Mouse (Mus musculus) ovary, adult 10 weeks (tissue): ENCODE measurements around the gene Hist1h2ao. TPM values are rescaled to one million over a fixed set of nuclear protein-coding genes. Genes with fewer than 3 reads are reported as not detected.

ENCODE experiments used
- polyA plus RNA-seq: library from polyadenylated mRNA; stranded (reverse); fragments of 350-450 nt; fragmentation: Illumina TruSeq; extraction: RNeasy Lipid Tissue Mini Kit (QIAGEN cat#74804); gene quantifications from one replicate; pipeline ENCODE4 v1.2.3, GENCODE M21; 2014

The Hist1h2ao gene
- not detected for polyA plus RNA-seq

GRCm38 (mm10) chr13:21810073-21810472 lies at the start of gene Hist1h2ao, which contains the start of gene Hist1h2bq:
Gene Hist1h2ao (plus strand): TSS chr13:21810465.
Gene Hist1h2bq (minus strand): TSS chr13:21810197.

GRCm38 (mm10) chr13:21779767-21780731 lies 30.2 kb upstream of the Hist1h2ao start, which contains the start of gene Hist1h1b:
Gene Hist1h1b (minus strand): TSS chr13:21780625.

GRCm38 (mm10) chr13:21783255-21783617 lies 27.0 kb upstream of the Hist1h2ao start, which contains the start of gene Hist1h3i:
Gene Hist1h3i (minus strand): TSS chr13:21783370.

DNA sequence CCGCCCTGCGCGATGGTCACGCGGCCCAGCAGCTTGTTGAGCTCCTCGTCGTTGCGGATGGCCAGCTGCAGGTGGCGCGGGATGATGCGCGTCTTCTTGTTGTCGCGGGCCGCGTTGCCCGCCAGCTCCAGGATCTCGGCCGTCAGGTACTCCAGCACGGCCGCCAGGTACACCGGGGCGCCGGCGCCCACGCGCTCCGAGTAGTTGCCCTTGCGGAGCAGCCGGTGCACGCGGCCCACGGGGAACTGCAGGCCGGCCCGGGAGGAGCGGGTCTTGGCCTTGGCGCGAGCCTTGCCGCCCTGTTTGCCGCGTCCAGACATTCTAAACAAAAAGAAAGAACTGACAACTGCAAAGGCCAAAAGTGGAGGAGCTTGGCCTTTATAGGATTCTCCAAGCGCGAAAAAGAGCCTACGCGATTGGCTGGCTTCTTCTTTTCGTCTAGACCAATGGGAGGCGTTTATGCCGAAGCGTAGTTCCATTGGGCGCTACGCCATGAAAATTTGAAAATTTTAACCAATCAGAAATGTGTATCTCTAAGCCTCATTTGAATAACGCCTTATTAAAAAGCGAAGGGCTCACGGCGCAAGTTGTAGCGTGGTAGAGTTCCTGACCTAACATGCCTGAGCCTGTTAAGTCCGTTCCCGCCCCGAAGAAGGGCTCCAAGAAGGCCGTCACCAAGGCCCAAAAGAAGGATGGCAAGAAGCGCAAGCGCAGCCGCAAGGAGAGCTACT lies 23.2 kb upstream of the Hist1h2ao start, which contains the start of the genes Hist1h2an and Hist1h2bp:
TSS of gene Hist1h2an (minus strand) at position 320 of the 731 bp plus-strand sequence.
TSS of gene Hist1h2bp (plus strand) at position 563 of the 731 bp plus-strand sequence.

GRCm38 (mm10) chr13:21811539-21811938 lies 1.3 kb downstream of the Hist1h2ao start, which contains the start of gene Hist1h4m:
Gene Hist1h4m (plus strand): TSS chr13:21811746.

GRCm38 (mm10) chr13:21831418-21832394 lies 21.4 kb downstream of the Hist1h2ao start, which contains the start of gene Hist1h4n:
Gene Hist1h4n (minus strand): TSS chr13:21832196.

GRCm38 (mm10) chr13:21833461-21833860 lies 23.2 kb downstream of the Hist1h2ao start, which contains the start of the genes Hist1h2ap and Hist1h2br:
Gene Hist1h2ap (minus strand): TSS chr13:21833507.
Gene Hist1h2br (plus strand): TSS chr13:21833743.

Other genes with a start within 250 kb of the Hist1h2ao start
- not detected for gene Olfr1364, start 228.7 kb upstream of the Hist1h2ao start, polyA plus RNA-seq
- gene Olfr1362, start 196.4 kb upstream of the Hist1h2ao start, polyA plus RNA-seq, result not detected
- not detected for gene Olfr11, start 167.9 kb upstream of the Hist1h2ao start, polyA plus RNA-seq
- not detected for gene Olfr1361, start 147.1 kb upstream of the Hist1h2ao start, polyA plus RNA-seq
- gene Olfr1360, start 133.1 kb upstream of the Hist1h2ao start, polyA plus RNA-seq, result not detected
- not detected for gene Olfr1359, start 112.4 kb upstream of the Hist1h2ao start, polyA plus RNA-seq
- not detected for gene Hist1h2bl, start 94.3 kb upstream of the Hist1h2ao start, polyA plus RNA-seq
- gene Hist1h2ai, start 94.0 kb upstream of the Hist1h2ao start, polyA plus RNA-seq, result not detected
- not detected for gene Hist1h3h, start 92.8 kb upstream of the Hist1h2ao start, polyA plus RNA-seq
- gene Hist1h2bm, start 88.4 kb upstream of the Hist1h2ao start, polyA plus RNA-seq, result not detected
- gene Hist1h4j, start 75.4 kb upstream of the Hist1h2ao start, polyA plus RNA-seq, result not detected
- not detected for gene Hist1h4k, start 60.0 kb upstream of the Hist1h2ao start, polyA plus RNA-seq
- gene Hist1h2ak, start 56.6 kb upstream of the Hist1h2ao start, polyA plus RNA-seq, result not detected
- not detected for gene Hist1h2bn, start 56.3 kb upstream of the Hist1h2ao start, polyA plus RNA-seq
- gene Hist1h1b, start 29.8 kb upstream of the Hist1h2ao start, polyA plus RNA-seq, result not detected
- not detected for gene Hist1h3i, start 27.1 kb upstream of the Hist1h2ao start, polyA plus RNA-seq
- gene Hist1h2an, start 23.2 kb upstream of the Hist1h2ao start, polyA plus RNA-seq, result not detected
- gene Hist1h2bp, start 23.0 kb upstream of the Hist1h2ao start, polyA plus RNA-seq, result not detected
- not detected for gene Hist1h2bq, start 268 bp upstream of the Hist1h2ao start, polyA plus RNA-seq
- gene Hist1h4m, start 1.3 kb downstream of the Hist1h2ao start, polyA plus RNA-seq, result not detected
- not detected for gene Hist1h4n, start 21.7 kb downstream of the Hist1h2ao start, polyA plus RNA-seq
- gene Hist1h2ap, start 23.0 kb downstream of the Hist1h2ao start, polyA plus RNA-seq, result not detected
- gene Hist1h2br, start 23.3 kb downstream of the Hist1h2ao start, polyA plus RNA-seq, result 0.54 TPM
- gene Zfp184, start 134.6 kb downstream of the Hist1h2ao start, polyA plus RNA-seq, result 18.4 TPM
- not detected for gene Pom121l2, start 170.7 kb downstream of the Hist1h2ao start, polyA plus RNA-seq
- not detected for gene Prss16, start 199.3 kb downstream of the Hist1h2ao start, polyA plus RNA-seq
- not detected for gene Hist1h2ah, start 225.1 kb downstream of the Hist1h2ao start, polyA plus RNA-seq
- gene Hist1h2bk, start 225.4 kb downstream of the Hist1h2ao start, polyA plus RNA-seq, result not detected
- 1.00 TPM for gene Hist1h4i, start 230.9 kb downstream of the Hist1h2ao start, polyA plus RNA-seq
- not detected for gene Hist1h2ag, start 232.5 kb downstream of the Hist1h2ao start, polyA plus RNA-seq
- gene Hist1h2bj, start 232.7 kb downstream of the Hist1h2ao start, polyA plus RNA-seq, result not detected